Mouse (Mus musculus) cerebellum, adult 9-10 months (tissue): Measurements from ENCODE around the gene BC067074.
A peak's percentile ranks its signal among the peaks of the same experiment; 100 is the strongest.

ENCODE experiments used
- DNase-seq: peaks from one replicate; pipeline ENCODE4 v3.0.0; 2022

Gene BC067074

DNA sequence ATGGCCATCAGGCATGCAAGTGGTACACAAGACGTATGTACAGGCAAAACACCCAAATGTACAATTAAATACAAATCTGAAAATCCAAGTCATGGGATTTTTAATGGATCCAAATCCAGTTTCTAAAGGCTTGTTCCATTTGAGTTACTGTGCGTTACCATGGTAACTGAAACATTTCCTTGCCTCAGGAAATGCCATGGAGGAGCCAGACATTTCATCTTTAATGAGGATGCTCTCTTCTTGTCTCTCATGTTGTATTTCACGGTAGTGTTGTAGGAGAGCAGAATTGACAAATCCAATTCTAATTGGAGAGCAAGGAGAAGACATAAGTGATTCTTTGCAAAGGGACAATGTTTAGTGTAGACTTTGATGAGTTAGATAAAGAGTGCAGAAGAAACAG is 31.3 kb downstream of the BC067074 start:
- no peak for DNase-seq

DNA sequence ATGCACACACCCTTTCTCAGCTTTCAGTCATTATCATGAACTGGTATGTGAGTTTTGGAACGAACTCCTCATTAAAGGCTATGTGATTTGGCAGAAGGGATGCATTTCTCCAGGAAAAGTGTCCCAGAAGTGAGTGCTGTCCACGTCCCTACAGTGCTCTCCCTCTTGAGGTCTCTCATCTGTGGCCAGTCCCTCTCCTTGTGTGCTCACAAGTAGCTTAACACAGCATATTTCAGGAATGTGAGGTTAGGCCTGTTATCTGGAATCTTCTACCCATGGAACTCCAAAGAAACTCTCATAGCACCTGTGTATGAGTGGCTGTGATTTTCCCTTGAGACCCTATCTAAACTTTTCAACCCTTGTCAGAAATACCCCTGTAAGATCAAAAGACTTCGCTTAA is 32.7 kb downstream of the BC067074 start:
- DNase-seq: no peak

DNA sequence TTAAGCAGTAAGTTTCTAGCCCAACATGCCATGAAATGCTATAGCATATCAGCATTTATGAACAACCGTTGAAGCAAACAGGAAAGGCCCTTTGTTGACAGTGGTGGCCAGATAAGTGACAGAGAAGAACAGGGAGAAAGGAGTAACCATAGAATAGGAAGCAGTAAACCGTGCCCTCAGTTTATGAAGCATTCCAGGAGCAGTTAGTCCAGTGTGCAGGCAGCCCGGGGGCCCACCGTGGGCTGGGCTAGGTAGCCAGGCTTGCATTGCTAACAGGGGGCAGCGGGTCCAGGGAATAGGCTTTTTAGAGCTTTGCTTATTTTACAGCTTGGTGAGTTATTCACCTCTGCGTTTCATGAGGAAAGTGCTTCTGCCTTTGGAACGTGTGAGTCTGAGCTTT is 39.3 kb downstream of the BC067074 start:
- DNase-seq: no peak

DNA sequence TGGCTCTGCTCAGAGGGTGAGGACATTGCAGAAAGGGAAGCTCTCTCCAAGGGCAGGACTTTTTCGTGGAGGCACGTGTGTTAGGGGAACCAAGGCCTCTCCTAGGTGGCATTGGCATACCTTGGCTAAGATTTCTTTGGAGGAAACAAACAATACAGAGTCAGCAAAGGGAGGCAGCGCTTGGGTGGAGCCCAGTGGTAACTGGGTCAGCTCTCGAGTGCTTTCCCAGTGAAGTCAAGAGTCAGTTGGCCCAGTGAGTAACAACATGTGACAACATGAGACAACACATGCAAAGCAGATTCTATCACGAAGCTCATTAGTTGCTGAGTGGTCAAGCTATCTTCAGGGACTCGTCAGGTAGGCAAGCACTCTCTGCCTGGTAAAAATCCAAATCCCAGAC is 40.4 kb downstream of the BC067074 start:
- no peak for DNase-seq

DNA sequence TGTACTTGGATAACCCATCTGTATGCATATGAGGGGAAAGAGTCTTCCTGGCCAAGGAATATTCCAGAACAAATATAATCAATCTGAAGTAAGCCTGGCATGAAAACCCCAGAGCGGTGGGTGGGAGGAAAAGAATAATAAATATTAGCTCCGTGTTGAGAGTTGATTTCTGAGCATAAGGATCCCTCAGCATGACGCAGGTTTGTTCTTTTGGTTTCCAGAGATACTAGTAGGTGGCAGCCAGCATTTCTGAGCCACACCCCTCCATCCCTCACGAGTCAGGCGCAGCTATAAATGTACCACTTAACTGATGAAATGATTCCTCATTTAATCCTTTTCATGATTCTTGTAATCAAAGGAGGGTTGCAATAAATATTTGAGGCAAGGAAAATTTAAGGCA is 41.0 kb downstream of the BC067074 start:
- no peak for DNase-seq

DNA sequence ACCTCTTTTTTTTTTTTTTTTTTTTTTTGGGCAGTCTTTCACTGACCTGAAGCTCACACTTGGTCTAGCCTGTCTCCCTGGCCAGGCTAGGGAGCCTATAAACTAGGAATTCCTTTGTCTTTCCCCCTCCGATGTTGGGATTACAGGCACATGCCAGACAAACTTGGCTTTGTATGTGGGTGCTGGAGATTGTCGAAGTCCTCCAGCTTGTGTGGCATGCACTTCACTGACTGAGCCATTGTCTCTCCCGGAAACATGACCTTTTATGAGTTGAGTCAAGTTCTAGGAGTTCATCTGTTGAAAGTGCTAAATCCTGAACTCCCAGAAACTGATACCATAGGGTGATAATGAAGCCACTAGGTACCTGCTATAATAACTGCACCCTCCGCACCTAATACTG is 41.8 kb downstream of the BC067074 start:
- no peak for DNase-seq

DNA sequence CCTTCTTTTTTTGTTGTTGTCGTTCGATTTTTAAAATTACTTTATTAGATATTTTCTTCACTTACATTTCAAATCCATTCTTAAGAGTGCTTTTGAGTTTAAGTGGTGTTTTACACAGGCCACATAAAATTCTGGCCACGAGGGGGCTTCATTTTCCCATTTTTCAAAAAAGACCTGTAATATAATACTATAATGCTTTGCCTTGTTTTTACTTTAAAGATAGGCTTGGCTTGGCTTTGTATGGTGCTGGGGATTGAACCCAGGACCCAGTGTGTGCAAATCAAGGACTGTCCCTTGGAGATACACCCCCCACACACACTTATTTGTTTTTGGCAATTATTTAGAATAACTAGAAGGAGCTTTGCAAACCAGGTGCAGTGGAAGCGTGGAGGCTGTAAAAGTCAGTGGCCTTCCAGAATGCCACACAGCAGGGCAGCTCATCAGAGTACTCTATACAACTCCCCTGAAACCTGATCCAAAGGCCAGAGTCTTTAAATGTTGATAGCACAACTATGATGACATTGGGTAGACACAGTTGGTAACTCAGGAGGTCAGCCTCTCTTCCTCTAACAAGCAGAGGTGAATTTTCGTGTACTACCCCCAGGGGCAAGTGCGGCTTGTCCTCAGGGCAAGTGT is 44.4 kb downstream of the BC067074 start:
- DNase-seq: peak; percentile 72

DNA sequence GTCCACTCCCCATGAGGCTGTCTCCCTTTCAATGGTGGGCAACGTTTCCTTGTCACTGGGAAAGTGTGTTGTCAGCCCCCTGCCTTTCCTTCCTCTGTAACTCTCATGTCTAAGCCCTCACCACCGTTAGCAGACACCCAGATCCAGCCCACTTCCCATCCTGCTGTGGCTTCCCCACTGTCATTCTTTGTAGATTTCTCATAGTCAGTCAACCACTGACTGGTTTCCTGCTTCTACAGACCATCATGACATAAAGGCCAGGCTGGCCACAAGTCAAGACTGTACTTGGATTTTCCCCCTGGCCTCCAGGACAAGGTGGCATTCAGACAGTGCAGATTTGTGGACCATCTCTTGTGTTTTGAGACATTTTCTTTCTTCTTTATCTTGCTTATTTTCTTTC is 47.7 kb downstream of the BC067074 start:
- DNase-seq: no peak

DNA sequence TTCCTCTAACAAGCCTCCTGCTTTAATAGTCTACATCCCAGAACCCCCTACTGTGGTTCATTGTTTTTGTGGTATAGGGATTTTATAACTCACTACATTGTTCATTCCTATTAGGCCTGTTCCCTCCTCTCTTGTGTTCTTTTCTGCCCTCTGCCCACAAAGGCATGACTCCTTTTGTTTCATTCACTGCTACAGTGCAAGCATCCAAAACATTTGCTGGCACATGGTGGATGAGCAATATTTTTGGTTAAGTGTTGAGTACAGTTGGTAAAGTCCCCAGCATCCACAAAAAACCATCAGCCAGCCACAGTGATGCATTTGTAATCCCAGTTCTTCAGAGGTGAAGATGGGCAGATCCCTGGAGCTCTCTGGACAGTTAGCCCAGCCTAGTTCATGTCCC is 48.2 kb downstream of the BC067074 start:
- no peak for DNase-seq

DNA sequence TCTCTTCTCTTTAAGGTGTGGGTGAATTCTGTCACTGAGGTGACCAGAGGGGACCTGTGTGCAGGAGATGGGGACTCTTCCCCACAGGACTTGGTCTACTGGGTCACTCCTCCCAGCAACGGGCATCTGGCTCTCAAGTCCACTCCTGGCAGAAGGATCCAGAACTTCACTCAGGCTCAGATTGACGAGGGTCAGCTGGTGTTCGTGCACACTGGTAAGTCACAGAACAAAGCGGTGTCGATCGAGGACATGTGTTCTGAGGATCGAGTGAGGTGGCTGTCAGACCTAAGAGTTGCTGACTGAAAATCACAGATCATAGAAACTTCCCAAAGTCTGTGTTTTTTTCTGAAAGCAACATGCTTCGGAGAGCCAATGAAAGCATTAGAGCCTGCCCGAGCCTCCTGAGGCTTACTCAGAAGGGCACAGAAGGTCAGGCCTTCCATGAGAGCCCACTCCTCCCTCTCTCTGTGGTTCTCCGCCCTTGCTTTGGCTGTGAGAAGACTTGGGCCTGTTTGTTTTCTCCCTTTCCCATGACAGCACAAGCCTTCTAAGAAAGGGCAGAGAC is 49.5 kb downstream of the BC067074 start:
- DNase-seq: no peak

DNA sequence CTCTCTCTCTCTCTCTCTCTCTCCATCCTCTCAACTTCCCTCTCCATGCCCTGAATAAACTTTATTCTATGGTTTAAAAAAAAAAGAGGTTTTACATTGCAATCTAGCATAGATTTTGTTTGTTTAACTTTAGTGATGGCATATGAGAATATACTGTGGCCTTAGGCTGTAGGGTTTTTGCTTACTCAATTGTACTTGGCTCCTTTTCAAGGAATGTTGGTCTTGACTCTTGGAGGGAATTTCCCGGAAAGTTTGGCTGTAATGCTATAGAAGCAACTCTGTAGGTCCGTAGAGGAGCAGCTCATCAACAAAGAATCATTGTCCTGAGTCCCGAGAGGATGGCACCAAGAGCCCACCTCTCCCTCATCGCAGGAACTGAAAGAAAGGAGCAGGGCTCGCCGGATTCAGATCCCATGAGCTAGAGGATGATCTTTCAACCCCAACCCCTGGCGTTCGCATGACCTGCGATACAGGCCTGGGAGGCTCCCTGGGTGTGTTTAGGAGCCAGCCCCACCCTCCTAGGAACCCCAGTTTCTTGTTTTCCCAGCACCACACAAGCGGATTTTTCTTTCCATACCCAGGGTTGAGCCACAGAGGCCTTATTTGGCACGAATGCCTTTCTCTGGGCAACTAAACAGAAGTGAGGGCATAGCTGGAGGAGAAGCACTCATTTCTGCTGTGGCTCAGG is 57.9 kb downstream of the BC067074 start:
- no peak for DNase-seq

DNA sequence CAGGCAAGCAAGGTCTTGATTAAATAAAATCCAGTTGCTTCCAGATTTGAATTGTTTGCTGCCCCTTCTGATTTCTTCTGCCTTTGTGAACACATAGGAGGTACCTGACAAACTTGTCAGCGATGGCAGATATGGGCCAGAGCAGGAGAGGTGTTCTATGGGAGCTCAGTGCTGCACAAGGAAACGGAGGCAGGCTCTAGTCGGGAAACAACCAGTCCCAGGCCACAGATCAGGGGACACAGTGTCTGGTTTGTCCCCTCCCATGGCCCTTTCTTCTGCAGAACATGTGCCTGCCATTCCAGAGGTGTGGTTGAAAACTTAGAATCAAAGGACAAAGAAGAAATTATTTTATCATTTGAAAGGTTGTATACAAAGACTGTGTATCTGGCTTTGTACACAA is 60.6 kb downstream of the BC067074 start:
- no peak for DNase-seq

DNA sequence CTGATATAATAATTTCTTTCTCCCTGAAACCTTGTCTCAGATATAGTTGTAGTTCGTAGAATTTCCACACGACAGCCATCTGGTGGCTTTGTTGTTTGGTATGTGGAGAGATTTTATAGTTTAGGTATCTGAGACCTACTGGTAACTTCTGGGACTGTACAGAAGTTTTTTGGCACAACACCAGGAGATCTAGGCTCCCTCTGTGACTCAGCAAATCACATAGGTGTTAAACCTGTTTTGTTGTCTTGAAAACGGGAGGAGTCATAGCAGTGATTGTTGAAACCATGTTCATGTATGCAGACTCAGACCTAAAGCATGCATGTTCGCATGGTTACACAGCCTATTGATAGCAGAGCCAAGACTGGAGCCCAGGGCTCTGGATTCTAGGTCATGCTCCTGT is 61.0 kb downstream of the BC067074 start:
- DNase-seq: no peak

DNA sequence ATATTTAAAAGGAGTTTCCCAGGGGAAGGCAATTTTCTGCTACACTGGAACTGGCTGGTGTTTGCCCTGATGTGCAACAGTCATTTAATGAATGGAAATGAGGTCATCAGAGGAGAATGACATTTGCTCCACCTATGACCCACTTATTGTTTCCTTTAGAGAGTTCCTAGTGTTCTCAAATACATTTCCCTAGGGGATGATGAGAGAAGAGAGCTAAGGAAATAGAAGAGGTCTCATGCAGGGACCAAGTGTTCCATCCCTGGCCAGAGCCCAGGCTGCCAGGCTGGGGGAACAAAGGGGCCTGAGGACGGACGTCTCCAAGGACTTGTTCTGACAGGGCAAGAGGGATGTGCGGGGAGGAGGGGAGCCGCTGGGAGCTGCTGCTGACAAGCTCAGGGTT is 62.1 kb downstream of the BC067074 start:
- DNase-seq: peak; percentile 17

DNA sequence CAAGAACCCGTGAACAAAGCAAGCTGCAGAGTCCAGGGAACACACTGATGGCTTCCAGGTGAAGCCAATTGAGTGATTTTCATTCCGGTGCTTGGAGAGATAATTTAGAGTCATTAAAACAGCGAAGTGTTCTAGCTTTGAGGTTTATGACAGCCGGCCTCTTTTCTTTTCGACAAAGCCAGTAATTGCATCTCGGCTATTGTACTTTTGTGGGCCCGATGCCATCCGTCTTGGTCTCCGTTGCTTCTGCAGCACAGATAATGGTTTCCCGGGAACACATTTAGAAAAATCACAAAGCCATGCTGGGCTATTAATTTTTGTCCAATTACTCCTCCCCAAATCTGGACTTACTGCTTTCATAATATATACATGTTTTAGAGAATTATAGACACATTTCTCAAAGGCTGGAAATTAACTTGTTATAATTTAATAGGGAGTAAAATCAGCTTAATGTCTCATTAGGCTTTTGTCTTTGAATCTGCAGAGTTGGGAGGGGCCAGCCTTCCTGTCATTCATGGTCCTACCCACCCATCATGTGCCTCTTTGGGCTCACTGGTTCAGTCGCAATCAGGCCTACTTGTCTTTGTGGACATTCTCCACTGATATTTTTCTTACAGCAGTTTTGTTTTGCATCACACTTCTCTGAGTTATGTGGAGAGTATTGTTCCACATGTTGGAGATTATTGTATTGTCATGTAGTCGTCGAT is 64.6 kb downstream of the BC067074 start:
- DNase-seq: no peak

DNA sequence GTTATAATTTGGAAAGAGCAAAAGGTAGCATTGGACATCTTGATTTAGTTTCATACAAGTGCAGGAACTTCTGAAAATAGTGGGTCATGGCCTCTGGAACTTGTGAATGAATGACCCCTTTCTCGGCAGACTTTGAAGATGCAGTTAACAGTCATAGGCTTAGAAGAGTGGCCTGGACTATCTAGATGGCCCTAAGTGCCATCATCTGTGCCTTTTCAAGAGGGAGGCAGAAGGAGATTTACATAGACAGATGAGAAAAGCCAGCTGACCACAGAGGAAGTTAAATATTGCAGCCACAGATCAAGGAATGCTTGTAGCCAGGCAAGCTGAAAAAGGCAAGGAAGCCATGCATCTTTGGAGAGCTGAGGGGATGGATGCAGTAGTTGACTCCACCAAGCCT is 66.7 kb downstream of the BC067074 start:
- no peak for DNase-seq

DNA sequence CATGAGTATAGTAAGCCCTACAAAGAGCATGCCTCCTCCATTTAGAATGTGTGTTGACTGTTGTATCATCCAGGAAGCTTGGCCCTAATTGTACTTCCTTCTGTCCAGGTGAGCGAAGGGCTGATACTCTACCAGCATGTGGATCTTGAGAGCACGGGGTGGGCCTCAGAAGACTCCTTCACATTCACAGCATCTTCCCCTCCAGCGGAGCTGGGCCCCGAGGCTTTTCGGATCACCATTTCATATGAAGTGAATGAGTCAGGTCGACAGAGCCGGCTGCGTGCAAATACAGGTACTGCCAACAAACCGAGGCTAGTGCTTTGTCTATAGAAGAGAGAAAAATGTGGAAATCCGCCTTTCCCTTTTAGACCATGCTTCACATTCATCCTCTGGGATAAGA is 73.0 kb downstream of the BC067074 start:
- no peak for DNase-seq

DNA sequence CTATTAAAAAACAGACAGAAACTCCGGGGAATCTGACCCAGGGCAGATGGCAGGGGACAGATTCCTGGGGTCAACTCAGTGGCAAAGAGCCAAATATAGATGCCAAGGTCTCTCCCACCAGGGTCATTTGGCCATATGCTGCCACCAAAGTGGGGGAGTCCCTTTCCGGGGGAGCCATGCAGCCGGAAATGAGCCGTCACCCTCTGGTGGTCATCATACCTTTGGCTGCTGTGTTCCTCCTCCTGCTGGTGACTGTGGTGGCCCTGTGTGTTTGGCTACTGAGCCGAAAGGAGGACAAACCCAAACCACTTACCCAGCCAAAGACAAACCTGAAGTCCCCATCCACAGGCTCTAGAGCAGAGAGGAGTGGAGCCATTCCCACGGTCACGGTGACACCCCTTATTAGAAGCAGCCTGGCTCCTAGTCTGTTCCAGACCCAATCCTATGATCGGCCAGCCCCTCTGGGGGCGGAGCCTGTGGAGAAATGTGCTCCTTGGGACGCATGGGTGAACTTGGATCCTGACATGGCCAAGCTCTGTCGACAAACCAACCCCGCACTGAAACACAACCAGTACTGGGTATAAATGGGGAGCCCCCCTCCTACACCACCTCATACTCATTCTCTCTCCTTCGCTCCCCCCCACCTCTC is 76.1 kb downstream of the BC067074 start:
- no peak for DNase-seq

DNA sequence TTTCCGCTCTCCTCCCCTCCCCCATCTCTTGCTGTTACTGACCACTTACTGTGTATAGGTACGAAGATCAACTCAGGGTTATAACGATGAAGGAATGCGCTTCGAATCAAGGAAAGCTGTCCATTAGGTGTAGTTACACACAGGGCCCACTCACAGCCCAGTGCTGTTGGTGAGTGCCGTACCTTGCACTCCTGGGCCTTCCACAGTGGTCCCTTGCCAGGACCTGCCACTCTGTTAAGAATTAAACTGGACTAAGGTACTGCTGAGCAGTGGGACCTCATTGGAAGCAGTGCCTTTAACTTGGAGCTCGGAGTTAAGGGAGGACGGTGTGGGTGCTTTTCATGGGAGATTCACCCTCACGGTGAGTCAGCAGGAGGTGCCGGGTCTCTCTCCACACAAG is 76.7 kb downstream of the BC067074 start:
- no peak for DNase-seq

DNA sequence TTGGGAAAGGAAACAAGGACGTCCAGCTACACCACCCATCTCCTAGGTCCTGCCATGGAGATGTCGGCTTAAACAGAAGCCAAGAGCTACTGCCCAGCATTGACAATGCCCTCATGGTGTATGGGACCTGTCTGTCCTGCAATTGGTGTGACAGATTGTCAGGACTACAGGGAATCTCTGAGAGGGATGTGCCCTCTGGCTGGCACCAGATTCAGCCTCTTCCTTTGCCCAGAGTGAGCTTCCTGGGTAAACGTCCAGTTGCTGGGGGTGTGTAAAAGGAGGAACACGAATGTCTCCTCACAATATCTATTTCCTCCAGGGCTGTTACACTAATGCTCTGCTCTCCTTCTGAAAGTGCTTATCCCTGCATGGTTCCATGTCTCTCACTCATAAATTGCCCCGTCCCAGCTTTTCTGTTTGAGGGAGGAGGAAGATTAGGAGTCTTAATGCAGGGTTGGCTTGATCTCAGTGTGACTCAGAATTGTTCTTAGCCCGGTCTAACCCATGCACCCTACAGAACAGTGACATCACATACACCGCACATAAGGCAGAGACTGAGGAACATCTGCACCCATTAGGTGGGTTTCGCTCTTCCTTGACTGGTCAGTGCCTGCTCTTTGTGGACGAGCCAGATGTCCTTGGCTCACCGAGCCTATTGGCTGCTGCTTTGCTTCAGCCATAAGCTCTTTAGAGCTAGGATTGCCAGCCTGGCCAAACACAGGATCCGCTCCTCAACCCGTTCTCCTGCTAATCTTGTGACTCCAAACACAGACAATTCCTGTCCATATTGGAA is 80.5 kb downstream of the BC067074 start:
- no peak for DNase-seq

DNA sequence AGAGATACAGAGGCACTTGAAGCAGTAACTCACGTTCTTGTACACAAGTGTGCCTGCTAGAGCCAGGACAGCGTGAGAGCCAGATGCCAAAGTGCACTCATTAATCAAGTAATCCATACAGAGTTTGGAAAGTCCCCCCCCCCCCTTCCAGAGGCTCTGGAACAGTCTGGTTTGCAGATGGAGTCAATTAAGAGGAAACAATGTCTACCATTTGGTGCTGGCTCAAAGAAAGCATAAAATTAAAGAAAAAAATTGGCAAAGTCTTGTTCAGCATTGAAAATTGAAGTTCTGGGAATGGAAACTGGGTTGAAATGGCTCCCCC is 81.1 kb downstream of the BC067074 start:
- DNase-seq: no peak

DNA sequence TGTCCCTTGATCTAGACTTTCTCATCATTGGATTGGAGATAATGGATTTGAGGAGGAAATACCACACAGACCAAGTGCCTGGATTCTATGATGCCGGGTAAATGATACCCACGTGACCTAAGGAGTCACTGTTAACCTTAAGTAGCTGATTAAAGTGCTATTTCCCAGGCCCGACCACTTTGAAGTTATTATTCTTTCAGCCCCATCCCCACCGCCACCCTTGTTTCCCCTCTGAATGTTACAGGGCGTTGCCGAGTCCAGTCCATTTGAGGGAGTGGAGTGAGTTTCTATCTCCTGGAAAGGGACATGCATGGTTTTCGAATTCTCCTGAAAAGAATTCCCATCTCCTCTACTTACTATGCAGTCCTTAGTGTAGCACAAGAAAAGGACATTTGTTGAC is 84.7 kb downstream of the BC067074 start:
- DNase-seq: no peak

DNA sequence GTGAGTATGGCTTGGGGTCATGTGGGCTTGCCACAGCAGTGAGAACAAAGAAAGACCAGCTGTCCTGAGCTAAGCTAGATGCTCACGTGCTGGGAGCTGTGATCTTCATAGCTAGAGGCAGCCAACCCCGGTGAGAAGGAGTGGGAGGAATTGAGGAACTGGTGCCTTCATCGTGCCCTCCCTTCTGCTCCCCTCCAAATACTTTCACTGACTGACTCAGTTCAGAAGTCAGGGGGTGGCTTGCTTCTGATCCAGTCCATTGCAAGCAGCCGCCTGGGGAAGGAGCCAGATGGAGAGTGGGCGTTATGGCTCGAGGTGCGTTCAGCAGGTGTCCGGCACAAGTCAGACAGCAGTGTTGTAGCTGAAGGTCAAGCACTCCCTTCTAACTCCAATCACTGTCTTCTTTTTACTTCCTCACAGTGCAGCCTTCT is 86.0 kb downstream of the BC067074 start:
- DNase-seq: peak; percentile 17
